Mouse (Mus musculus) liver, embryonic 14 days (tissue): Measurements from ENCODE around the gene Gm44503. TPM values are rescaled to one million over a fixed set of nuclear protein-coding genes. Genes with fewer than 3 reads are reported as not detected.

Experiments used
- polyA plus RNA-seq: library from polyadenylated mRNA; depleted of rRNA; stranded (reverse); fragments of >200 nt; gene quantifications from 2 replicates; pipeline ENCODE4 v1.2.3, GENCODE M21; 2012; rRNA removed

Gm44503 gene
- polyA plus RNA-seq, result not detected in 2 replicates

GRCm38 (mm10) chr9:72958521-72959450 lies at the start of gene Gm44503, which contains the start of gene Dyx1c1:
TSS of gene Gm44503 (plus strand) at chr9:72958852.
TSS of gene Dyx1c1 (plus strand) at chr9:72958785.

GRCm38 (mm10) chr9:72925021-72925934 lies 33.4 kb upstream of the Gm44503 start, which contains the start of gene Pygo1:
TSS of gene Pygo1 (plus strand) at chr9:72925645.

GRCm38 (mm10) chr9:72985250-72986220 lies 26.9 kb downstream of the Gm44503 start, which contains the start of the genes Ccpg1os and Ccpg1:
TSS of gene Ccpg1os (minus strand) at chr9:72985382.
TSS of gene Ccpg1 (plus strand) at chr9:72985429.

GRCm38 (mm10) chr9:73040080-73040479 lies 81.4 kb downstream of the Gm44503 start, which contains the start of gene Pigb:
TSS of gene Pigb (minus strand) at chr9:73040378.

GRCm38 (mm10) chr9:73044146-73045079 lies 85.8 kb downstream of the Gm44503 start, which contains the start of gene Rab27a:
TSS of gene Rab27a (plus strand) at chr9:73044854.

Other genes with a start within 250 kb of the Gm44503 start
- gene Prtg, start 152.0 kb upstream of the Gm44503 start, polyA plus RNA-seq, result 0.03 and 0.07 TPM in 2 replicates
- gene Pygo1, start 33.2 kb upstream of the Gm44503 start, polyA plus RNA-seq, result 0.08 and 0.11 TPM in 2 replicates
- 0.11 and 0.12 TPM in 2 replicates for gene Dyx1c1, start 67 bp upstream of the Gm44503 start, polyA plus RNA-seq
- 2.0 and 2.3 TPM in 2 replicates for gene Ccpg1os, start 26.5 kb downstream of the Gm44503 start, polyA plus RNA-seq
- gene Ccpg1, start 26.6 kb downstream of the Gm44503 start, polyA plus RNA-seq, result 4.0 and 4.7 TPM in 2 replicates
- 3.2 and 4.0 TPM in 2 replicates for gene Pigb, start 81.5 kb downstream of the Gm44503 start, polyA plus RNA-seq
- 2.6 and 3.3 TPM in 2 replicates for gene Rab27a, start 86.0 kb downstream of the Gm44503 start, polyA plus RNA-seq
- 0.06 and 0.07 TPM in 2 replicates for gene Khdc3, start 143.0 kb downstream of the Gm44503 start, polyA plus RNA-seq
- not detected in 2 replicates for gene Gm20509, start 143.6 kb downstream of the Gm44503 start, polyA plus RNA-seq
- 29.5 and 36.3 TPM in 2 replicates for gene Rsl24d1, start 154.6 kb downstream of the Gm44503 start, polyA plus RNA-seq